Mouse (Mus musculus): ENCODE measurements around the gene Slc12a1.

DNA sequence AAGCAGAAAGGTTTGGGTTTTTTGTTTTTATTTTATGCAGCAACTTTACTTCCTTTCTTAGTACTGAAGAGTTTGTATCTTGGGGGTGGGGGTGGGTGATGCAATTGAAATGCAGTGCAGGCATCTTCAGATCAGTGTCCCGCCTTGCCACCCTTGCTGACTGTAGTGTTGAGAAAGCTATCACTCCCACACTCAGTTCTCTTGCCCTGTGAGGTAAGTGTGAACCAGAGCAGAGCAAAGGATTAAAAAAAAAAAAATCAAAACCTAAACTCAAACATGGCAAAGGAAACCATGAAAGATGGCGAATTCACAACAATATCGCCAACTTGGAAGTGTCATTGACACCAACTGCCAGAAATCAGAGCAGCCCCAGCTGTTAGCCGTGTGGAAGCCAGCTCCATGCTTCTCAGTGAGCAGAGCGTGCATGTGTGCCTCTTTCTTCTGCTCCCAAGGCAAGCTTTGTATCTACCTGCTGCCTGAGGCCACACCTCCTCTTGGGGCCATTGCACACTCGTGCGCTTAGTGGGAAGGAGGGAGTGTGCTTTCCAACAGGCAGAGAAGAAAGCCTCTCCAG lies 26.0 kb downstream of the Slc12a1 start:
- no peak for TF ChIP-seq CTCF (IDR thresholded peaks at IDR 0.05; ENCODE audit: control insufficient read depth, insufficient read depth, insufficient replicate concordance, low read depth, low read length)
- no peak for TF ChIP-seq POLR2A (IDR thresholded peaks at IDR 0.05; ENCODE audit: control insufficient read depth, low read depth, low read length)

Measured in testis, adult 2 months (tissue).